Mouse (Mus musculus): ENCODE measurements around the gene H1foo. TPM values are rescaled to one million over a fixed set of nuclear protein-coding genes. Genes with fewer than 3 reads are reported as not detected.

H1foo gene
- total RNA-seq (2021), result not detected

DNA sequence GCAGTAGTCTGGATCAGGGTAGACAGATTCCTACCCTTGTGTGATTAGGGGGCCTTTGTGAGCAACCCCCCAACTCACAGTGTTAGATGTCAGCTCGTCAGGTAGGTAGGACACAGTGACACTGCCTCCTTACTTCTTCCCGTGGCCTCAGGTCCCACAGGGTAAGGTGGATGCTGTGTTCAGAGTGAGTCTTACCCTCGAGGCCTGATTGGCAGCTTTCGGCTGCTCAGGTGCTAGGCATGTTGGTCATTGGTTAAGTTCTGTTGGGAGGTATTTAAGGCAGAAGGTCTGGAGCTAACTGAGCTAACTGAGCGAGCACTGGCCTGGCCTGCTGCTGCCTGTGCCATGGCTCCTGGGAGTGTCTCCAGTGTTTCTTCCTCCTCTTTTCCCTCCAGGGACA, at the start of gene H1foo:
Gene H1foo (plus strand): TSS at position 301 of the 400 bp plus-strand sequence.
- intact Hi-C loops (cut with DNase I), result no loop called here
- DNase-seq (ENCODE audit: low spot score), result no peak

DNA sequence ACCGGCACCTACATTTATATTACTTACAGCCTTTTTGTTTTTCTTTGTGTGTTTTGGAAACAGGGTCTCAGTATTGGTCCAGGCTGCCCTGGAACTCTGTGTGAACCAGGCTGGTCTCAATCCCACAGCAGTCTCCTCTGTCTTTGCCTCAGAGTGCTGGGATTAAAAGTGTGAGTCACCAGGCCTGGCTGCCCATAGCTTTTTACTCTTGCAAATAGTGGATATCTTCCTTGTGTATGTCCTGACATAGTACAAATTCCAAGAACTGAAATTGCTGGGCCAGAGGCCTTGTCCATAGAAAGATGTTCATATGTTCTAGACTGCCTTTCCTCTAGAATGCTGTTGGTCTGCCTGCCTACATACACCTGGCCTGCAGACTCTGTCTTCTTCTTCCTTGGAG, 48.4 kb upstream of the H1foo start:
- intact Hi-C loops (cut with DNase I), result loop anchor here (5.0 kb wide), 1 partner anchor 44 kb away; the partner anchor contains the start of genes Ift122 and Mbd4
- DNase-seq (ENCODE audit: low spot score), result no peak

DNA sequence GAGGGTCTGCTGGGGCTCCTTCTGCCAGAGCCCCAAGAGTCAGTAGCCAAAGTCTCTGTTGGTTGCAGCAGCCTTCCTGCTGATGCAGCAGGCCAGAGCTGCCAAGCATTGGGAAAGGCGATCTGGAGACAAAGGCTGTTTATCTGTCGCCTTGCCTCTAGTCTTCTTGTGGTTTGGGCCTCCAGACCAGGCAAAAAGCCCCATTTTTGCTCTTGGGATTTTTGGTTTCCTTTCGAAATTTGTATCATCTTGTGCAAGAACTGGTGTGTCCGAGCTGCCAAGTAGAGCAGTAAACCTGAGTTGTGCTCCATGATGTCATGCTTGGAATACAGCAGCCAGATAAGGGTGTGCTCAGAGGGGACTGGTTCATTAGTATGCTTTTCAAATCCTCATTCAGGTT, 47.6 kb upstream of the H1foo start:
- intact Hi-C loops (cut with DNase I), result loop anchor here (5.0 kb wide), 1 partner anchor 45 kb away; the partner anchor contains the start of genes Ift122 and Mbd4
- peak; percentile 66 for DNase-seq (ENCODE audit: low spot score)

DNA sequence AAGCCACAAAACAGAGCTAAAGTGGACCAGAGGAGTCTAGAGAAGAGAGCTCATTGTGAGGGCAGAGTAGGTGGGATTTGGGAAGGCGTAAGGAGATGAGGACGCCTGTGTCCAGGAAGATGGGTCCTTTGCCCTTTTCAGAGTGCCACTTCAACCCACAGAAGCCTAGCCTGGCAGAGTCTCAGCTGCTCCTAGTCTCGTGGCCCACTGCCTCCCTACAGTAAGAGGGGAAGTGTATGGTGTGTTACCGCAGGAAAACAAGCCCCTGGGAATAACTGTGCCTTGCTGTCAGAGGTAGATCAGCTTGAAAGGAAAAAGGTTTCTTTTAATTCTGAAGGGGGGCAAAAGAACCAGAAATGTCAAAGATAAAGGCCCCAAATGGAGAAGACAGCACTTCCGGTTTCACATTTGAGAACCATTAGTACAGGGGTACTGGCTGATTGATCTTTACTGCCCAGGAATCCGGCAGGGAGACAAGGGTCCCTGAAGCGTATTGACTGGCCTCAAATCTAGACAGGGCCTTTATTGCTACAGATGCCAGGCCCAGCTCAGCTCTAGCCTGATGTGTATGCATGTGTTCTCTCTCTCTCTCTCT, 46.7 kb upstream of the H1foo start:
- intact Hi-C loops (cut with DNase I), result loop anchor here (5.0 kb wide), 1 partner anchor 46 kb away; the partner anchor contains the start of genes Ift122 and Mbd4
- DNase-seq (ENCODE audit: low spot score), result no peak

DNA sequence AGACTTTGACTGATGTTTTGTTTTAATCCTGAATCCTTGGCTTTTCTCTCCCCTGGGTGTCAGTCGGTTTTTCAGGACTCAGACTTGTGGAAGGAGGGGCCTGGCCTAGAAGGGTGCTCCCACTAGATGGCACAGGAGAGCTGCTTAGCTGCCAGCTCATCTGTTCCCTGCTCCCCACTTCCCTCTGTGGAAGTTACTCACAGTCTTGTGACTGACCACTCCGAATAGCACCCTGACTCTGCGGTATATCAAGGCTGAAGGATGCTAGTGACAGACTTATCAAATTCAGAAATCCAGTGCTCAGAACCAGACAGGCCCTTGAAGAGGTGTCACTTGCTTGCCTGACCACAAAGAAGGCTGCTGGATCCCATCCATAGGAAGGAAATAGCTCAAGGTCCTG, 43.7 kb upstream of the H1foo start:
- intact Hi-C loops (cut with DNase I), result loop anchor here (1.0 to 5.0 kb wide), 3 partner anchors 91 to 226 kb away; no protein-coding TSS in a partner anchor
- DNase-seq (ENCODE audit: low spot score), result peak; percentile 62

DNA sequence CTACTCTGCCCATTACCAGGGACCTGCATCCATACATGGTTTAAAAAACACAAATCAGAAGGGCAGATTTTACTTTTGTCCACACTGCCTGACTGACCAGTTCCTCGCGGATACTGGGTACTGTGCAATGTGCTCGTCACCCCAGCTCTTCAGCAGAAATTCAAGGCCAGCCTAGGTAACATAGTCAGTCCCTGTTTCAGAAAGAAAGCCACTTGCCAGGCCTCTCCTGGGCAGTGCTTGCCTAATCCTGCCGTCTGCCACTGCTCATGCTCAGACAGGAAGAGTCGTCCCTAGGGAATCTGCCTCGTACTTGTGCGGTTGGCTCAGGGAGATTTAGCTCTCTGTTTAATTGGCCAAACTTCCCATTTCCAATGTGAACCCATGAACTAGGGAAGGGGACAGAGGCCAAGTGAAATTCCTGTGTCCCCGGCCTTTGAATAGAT, 43.2 kb upstream of the H1foo start:
- DNase-seq (ENCODE audit: low spot score), result peak; percentile 60
- intact Hi-C loops (cut with DNase I), result loop anchor here (1.0 to 5.0 kb wide), 3 partner anchors 91 to 226 kb away; no protein-coding TSS in a partner anchor

DNA sequence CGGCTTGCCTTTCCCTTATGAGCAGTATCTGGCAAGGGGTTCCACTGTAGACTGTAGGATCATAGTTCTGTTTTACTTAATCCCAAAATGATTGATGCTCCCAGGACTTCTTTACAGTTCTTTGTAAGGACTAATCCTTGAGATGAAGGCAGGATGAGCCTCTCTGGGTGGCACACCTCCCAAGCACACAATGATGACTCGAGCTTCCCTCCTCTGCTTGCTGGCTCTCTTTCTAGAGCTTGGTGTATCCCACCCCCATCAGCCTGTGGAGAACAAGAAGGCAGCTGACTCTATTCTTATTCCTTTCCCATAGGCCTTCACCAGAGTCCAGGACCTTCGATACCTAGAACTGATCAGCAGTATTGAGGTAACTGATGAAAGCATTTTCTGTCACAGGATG, 42.2 kb upstream of the H1foo start:
- intact Hi-C loops (cut with DNase I), result loop anchor here (5.0 kb wide), 2 partner anchors 90 to 225 kb away; no protein-coding TSS in a partner anchor
- no peak for DNase-seq (ENCODE audit: low spot score)

DNA sequence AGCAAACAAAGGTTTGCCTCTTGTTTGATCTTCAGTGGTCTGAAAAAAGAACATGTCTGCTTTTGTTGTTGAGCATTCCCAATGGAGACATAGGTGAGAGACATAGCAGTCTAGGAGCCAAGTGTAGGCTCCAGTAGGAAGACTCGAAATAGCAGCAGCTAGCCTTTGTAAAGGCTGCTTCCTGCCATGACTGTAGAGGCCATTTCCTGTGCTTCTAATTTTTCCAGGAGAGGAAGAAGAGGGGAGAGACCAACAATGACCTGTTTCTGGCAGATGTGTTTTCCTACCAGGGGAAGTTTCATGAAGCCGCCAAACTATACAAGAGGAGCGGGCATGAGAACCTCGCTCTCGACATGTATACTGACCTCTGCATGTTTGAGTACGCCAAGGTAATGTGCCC, 39.2 kb upstream of the H1foo start:
- intact Hi-C loops (cut with DNase I), result loop anchor here (2.0 kb wide), 1 partner anchor 57 kb away; no protein-coding TSS in a partner anchor
- DNase-seq (ENCODE audit: low spot score), result no peak

DNA sequence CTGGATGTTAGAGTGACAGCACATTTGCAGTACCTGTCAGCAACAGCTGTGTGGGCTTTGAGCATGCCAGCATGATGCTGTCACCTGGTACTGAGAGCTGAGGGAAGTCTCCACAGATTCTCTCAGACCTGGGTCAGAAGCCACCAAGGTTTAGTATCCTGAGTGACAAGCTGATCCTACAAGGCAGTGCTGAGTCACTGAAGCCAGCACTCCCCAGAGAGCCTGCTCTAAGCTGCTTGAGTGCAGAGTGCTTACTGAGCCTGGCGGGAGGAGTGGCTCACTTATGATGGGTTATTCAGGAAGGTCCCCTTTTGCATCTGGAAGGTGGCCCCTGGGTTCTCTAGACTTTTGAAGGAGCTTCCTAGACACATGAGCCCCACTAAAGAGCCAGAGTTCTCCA, 38.3 kb upstream of the H1foo start:
- intact Hi-C loops (cut with DNase I), result no loop called here
- DNase-seq (ENCODE audit: low spot score), result no peak

DNA sequence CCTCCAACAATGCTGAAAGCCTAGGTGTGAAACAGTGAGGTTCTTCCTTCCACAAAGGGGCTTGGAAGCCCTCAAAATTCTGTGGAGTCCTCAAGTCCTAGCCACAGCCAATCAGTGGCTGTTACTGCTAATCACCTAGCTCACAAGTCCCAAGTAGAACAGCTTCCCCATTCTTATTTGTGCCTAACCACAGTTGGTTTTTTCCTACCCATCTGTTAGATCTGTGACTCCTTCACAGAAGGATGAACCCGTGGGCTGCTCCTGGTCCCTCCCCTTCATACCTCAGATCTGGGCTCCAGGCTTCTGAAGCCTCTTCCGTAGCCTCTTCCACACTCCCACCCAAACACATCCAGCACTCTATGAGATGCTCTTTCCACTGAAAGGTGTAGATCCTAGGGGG, 37.9 kb upstream of the H1foo start:
- intact Hi-C loops (cut with DNase I), result no loop called here
- DNase-seq (ENCODE audit: low spot score), result no peak

DNA sequence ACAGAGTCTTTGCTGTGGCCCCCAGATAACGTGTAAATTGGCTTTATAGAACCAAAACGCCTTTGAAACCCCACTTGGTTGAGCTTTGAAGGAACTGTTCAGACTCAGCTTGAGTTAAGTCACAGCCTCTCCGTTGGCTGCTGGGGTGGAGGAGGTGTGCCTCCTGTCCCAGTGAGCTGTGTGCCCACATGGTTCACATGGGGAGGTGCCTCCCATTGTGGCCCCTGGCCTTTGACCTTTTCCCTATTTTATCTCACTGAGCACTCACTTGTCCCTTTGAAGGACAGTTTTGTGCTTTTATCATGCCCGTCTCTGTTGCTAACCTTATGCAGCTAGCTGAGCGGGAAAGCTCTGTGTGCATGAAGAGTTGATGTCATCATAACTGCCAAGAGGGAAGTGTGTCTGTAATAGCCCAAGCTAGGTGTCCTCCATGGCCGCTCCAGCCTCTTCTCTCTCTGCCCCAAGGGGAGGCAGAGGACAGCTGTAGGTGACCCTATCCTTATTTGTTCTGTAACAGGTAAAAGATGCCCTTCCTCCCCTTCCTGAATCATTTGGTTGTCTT, 36.2 kb upstream of the H1foo start:
- DNase-seq (ENCODE audit: low spot score), result no peak

DNA sequence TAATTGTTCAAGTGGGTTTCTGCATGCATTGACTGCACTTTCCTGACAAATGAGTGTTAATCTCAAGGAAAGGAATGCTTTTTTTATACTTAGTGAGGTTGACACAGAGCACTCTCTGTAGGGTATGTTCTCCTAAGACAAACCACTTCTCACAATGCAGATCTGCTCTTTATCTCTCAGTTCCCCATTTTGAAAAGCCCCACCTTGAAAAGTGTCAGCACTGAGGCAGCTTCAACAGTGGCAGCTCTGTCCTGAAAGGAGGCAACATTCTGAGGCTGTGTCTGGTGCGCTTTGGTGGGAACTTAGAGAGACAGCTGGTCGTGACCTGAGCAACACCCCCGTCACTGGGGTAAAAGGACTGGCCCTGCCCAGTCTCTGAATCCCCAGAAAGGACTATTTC, 35.7 kb upstream of the H1foo start:
- no peak for DNase-seq (ENCODE audit: low spot score)
- intact Hi-C loops (cut with DNase I), result no loop called here

More for the DNA sequence above, 36.2 kb upstream of the H1foo start:
- intact Hi-C loops (cut with DNase I), result no loop called here

DNA sequence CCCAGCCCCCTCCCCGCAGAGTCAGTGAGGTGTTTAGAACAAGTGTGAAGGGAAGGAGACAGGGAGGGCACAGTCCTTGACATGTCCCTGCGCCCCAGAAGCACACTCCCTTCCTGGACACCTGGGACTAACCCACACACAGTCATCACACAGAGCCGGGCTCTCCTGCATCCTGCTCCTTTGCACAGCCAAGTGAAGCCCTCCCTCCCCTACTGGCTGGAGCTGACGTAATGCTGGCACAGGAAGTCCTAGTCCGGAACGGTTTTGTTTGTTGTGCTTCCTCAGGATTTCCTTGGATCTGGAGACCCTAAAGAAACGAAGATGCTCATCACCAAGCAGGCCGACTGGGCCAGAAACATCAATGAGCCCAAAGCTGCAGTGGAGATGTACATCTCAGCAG, 34.8 kb upstream of the H1foo start:
- peak; percentile 81 for DNase-seq (ENCODE audit: low spot score)
- intact Hi-C loops (cut with DNase I), result loop anchor here (2.0 kb wide), 1 partner anchor 49 kb away; no protein-coding TSS in a partner anchor

DNA sequence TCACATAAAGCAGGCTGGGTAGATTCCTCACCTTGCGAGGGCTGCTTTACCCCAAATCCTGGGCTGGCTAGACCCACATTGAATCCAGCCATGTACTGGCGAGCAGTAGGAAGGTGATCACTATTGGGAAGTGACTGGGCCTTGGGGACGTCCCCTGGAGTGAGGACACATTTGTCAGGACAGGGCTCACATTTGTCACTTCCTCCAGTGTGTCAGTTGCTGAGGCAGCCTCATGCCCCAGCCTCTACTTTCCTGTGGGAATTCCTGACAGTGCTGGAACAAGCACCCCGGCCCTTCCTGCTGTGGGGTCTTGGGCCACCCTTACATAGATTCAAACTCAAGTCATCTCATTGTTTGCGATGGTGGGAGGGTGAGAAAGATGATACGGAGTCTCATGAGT, 33.0 kb upstream of the H1foo start:
- intact Hi-C loops (cut with DNase I), result loop anchor here (1.0 to 2.0 kb wide), 2 partner anchors 47 to 85 kb away; no protein-coding TSS in a partner anchor
- no peak for DNase-seq (ENCODE audit: low spot score)

DNA sequence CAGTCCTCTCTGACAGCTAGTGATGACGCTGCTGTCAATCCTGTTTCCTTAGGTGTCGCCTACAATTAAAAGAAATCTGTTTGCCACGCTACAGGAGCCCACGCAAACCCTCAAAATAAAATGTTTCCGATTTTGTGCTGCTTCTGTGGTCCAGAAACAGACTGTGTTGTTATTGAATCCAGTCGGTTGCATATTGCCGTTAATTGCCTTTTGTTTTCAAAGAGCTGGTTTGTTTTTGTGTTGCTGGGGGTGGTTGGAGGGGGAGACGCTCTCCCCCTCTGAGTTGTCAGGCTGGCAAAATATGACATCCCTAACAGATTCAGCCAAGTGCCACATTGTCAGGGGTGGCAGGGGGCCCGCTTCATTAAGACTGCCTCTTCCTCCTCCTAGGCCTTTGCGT, 31.3 kb upstream of the H1foo start:
- intact Hi-C loops (cut with DNase I), result no loop called here
- no peak for DNase-seq (ENCODE audit: low spot score)

DNA sequence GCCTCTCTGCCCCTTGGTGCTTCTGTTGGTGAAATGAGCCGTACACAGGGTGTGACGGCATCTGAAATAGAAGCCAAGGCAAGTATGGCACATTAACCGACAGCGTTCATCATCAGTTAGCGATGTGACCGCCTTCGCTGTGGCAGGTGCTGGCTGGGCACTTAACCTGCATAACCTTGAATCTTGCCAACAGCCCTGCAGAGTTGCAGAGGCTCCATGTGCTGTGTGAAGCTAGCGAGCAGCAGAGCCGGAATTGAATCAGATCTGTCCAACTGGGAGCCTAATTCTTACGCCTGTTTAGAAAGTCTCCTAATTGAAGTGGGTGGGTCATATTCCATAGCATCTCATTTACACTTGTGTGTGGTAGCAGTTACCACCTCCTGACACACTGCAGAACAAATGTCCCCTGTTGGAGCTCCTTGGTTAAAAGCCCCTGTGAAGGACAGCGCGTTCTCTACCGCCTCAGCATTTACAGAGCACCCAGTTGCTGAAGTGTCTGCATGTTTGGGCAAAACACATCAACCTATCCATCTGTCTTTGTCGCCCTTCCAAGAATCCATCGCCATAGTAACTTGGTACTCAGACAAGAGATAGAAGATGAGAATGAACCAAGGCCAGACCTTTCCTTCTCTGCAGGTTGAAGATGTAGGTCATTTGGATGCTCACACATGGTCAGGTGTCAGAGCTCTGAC, 30.1 kb upstream of the H1foo start:
- no peak for DNase-seq (ENCODE audit: low spot score)
- intact Hi-C loops (cut with DNase I), result no loop called here

DNA sequence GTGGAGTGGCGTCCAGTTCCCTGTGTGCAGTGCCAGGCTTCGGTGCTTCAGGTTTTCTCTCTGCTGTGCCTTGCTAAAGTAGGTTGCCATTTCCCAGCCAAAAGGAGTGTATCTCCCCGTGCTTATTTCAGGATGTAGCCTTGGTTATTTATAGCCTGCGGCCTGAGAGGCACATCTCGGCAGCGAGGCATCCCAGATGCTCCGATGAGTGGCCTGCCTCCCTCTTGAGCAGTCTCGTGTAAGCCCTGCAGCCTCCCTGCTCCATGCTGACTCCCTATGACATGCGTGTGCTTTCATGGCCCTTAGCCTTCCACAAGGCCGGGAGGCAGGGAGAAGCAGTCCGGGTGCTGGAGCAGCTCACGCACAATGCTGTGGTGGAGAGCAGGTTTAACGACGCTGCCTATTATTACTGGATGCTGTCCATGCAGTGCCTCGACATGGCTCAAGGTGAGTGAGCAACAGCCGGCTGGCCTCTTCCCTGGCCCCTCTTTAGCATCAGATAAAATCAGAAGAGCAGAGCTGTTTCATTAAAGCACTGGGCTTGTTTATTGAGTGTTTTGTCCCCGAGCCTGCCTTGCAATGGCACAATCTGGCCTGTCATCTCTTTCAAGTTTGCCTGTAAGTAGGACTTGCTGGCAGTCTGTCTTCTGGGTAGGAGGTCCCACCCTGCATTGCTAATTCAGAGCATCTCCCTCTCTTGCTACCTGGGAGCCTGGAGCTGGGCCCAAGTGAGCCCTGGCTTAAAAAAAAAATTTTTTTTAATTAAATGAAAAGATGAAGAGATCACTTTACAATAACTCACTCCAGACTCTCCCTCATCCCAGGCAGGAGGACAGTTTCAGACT, 28.9 kb upstream of the H1foo start:
- intact Hi-C loops (cut with DNase I), result loop anchor here (1.0 kb wide), 1 partner anchor 43 kb away; no protein-coding TSS in a partner anchor
- DNase-seq (ENCODE audit: low spot score), result no peak

DNA sequence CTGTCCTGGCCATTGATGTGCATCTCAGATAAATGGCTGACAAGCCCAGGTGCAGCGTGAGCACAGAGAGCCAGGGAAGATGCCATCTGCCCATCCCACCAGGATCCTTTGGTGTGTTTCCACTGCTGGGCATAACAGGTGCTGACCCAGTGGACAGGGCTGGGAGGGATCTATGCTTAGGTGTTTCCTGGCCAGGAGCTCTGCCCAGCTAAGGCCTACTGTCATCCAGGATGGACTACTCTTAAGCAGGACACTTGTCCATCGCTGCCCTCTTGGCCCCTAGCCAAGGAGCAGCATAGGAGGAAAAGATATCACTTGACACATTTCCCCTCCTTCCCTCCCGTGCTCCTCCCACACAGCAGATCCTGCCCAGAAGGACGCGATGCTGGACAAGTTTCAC, 28.1 kb upstream of the H1foo start:
- DNase-seq (ENCODE audit: low spot score), result no peak
- intact Hi-C loops (cut with DNase I), result loop anchor here (1.0 kb wide), 1 partner anchor 43 kb away; no protein-coding TSS in a partner anchor

DNA sequence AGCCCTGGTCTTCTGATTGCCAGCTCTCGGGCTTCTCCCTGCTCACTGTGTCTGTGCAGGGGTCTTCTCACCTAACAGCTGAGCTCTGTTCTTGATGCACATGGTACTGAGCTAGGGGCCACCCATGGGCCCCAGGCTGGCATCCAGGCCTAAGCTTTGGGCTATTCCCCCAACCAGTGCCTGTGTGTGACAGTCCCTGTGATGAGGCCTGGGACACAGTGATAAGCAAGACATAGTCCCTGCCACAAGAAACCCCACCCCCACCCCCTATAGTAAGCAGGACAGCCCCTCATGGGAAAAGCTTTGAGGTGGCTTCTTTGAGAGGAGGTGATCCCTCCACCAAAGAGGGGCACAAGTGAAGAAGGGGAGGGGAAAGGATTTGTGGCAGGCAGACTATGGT, 26.1 kb upstream of the H1foo start:
- no peak for DNase-seq (ENCODE audit: low spot score)
- intact Hi-C loops (cut with DNase I), result no loop called here

DNA sequence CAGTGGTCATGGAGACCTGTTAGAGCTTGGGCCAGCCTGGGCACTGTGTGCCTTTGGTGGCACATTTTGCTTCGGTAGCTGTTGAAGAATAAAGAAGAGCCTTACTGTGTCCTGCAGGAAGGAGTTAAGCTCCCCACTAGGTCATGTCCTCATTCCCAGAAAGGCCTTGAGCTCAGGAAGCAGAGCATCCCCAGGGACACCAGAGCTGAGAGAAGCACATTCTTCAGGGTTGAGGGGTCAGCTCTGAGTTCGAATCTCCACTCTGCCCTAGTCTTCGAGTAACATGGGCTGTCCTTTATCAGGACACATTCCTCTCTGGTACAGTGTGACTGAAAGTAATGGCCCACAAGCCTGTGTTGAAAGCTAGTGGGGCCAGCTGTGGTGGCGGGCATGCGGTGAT, 24.9 kb upstream of the H1foo start:
- intact Hi-C loops (cut with DNase I), result no loop called here

More for the DNA sequence above, 24.9 kb upstream of the H1foo start:
- DNase-seq (ENCODE audit: low spot score), result no peak

All from heart, postnatal 25 days (tissue).